Mouse (Mus musculus): ENCODE measurements around the gene Cldn18. TPM values are rescaled to one million over a fixed set of nuclear protein-coding genes. Genes with fewer than 3 reads are reported as not detected.

Gene Cldn18
- polyA plus RNA-seq, 1 experiment = 0.29 TPM

- H3K4me1 ChIP-seq (ENCODE audit: control insufficient read depth, insufficient read depth, insufficient read length, low read length) = no peaks in the 10 kb centered on the region
- H3K27ac ChIP-seq (ENCODE audit: insufficient read depth, low read depth, low read length) = no peak overlapping the region
- H3K36me3 ChIP-seq (ENCODE audit: control insufficient read depth, insufficient read depth, low read length) = no peaks in the 10 kb centered on the region
- TF ChIP-seq CTCF (IDR thresholded peaks at IDR 0.05; ENCODE audit: extremely low read depth, insufficient read length, insufficient replicate concordance, low read depth, low read length) (no peak), POLR2A (IDR thresholded peaks at IDR 0.05; ENCODE audit: low read depth, low read length) (no peak)
- whole genome bisulfite sequencing = 61% methylated on average over 5 of the region's 5 CpGs
- no peaks in the 10 kb centered on the region for H3K27me3 ChIP-seq (ENCODE audit: control insufficient read depth, insufficient read depth, low read length)
- H3K4me3 ChIP-seq (ENCODE audit: low read depth, low read length) = no peak overlapping the region
These were observed 31.4 kb downstream of the Cldn18 start for GRCm38 (mm10) chr9:99685536-99686231.

DNA sequence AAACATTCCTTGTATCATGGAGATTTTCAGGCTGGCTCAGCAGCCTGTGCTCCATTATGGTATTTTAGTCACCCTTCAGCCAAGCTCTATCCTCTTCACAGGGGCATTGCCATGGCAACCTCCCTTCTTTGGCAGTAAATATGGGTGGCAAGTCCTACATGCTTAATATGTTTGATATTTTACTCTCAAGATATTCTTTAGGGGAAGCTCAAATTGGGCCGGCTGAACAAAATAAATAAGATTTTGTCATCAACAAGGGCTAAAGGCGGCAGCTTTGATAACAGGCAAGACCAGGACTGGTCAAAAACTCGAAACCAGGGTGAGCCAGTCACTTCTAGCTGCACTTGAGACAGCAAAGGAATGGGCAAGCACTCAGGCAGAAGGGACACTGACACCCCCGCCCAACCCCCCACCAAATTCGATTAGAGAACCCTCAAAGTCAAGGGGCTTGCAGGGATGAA lies 32.0 kb downstream of the Cldn18 start:
- 49% methylated on average over 5 of the region's 5 CpGs for WGBS
- no peak overlapping the region for H3K27ac ChIP-seq (ENCODE audit: insufficient read depth, low read depth, low read length)
- no peaks in the 10 kb centered on the region for H3K27me3 ChIP-seq (ENCODE audit: control insufficient read depth, insufficient read depth, low read length)
- H3K4me1 ChIP-seq (ENCODE audit: control insufficient read depth, insufficient read depth, insufficient read length, low read length) = no peaks in the 10 kb centered on the region
- no peaks in the 10 kb centered on the region for H3K36me3 ChIP-seq (ENCODE audit: control insufficient read depth, insufficient read depth, low read length)
- TF ChIP-seq POLR2A (IDR thresholded peaks at IDR 0.05; ENCODE audit: low read depth, low read length) = no peak
- no peak overlapping the region for H3K4me3 ChIP-seq (ENCODE audit: low read depth, low read length)

DNA sequence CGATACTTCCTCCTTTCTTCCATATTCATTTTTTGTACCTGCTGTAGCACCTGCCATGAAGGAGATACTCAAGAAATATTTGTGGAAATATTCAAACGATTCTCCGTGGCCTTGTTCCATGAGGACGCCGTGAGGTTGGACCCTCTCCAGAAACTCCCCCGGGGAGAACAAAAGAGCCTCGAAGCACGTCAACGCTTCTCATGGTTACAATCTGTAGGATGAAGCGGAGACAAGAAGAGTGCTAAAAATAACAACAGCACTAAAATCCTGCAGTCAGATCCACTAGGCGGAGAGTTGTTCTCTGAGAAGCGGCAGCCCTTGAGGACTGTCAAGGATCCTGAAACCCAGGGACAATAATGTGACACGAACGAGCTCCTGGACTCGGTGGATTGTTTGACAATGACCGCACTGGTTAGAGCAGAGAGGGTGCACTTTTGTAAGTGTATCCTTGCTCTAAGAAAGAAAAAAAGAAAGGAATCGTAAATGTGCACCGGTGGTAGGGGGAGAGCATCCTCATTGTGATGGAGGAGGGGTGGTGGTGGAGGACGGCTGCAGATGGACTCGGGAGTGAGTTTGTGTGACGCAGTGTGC lies 35.0 kb downstream of the Cldn18 start:
- WGBS = 89% methylated on average over 21 of the region's 21 CpGs
- Histone ChIP-seq H3K36me3 (ENCODE audit: control insufficient read depth, insufficient read depth, low read length) (no peaks in the 10 kb centered on the region), H3K4me1 (ENCODE audit: control insufficient read depth, insufficient read depth, insufficient read length, low read length) (no peaks in the 10 kb centered on the region), H3K27me3 (ENCODE audit: control insufficient read depth, insufficient read depth, low read length) (no peaks in the 10 kb centered on the region), H3K4me3 (ENCODE audit: low read depth, low read length) (no peak overlapping the region), H3K27ac (ENCODE audit: insufficient read depth, low read depth, low read length) (no peak overlapping the region)
- TF ChIP-seq POLR2A (IDR thresholded peaks at IDR 0.05; ENCODE audit: low read depth, low read length) (no peak), CTCF (IDR thresholded peaks at IDR 0.05; ENCODE audit: extremely low read depth, insufficient read length, insufficient replicate concordance, low read depth, low read length) (no peak)

- H3K36me3 ChIP-seq (ENCODE audit: control insufficient read depth, insufficient read depth, low read length) = no peaks in the 10 kb centered on the region
- H3K4me1 ChIP-seq (ENCODE audit: control insufficient read depth, insufficient read depth, insufficient read length, low read length) = no peaks in the 10 kb centered on the region
- TF ChIP-seq POLR2A (IDR thresholded peaks at IDR 0.05; ENCODE audit: low read depth, low read length) (no peak), CTCF (IDR thresholded peaks at IDR 0.05; ENCODE audit: extremely low read depth, insufficient read length, insufficient replicate concordance, low read depth, low read length) (no peak)
- no peak overlapping the region for H3K27ac ChIP-seq (ENCODE audit: insufficient read depth, low read depth, low read length)
- WGBS = 72% methylated on average over 3 of the region's 3 CpGs
- H3K27me3 ChIP-seq (ENCODE audit: control insufficient read depth, insufficient read depth, low read length) = no peaks in the 10 kb centered on the region
- H3K4me3 ChIP-seq (ENCODE audit: low read depth, low read length) = no peak overlapping the region
These were observed 41.4 kb downstream of the Cldn18 start for GRCm38 (mm10) chr9:99675714-99676113.

DNA sequence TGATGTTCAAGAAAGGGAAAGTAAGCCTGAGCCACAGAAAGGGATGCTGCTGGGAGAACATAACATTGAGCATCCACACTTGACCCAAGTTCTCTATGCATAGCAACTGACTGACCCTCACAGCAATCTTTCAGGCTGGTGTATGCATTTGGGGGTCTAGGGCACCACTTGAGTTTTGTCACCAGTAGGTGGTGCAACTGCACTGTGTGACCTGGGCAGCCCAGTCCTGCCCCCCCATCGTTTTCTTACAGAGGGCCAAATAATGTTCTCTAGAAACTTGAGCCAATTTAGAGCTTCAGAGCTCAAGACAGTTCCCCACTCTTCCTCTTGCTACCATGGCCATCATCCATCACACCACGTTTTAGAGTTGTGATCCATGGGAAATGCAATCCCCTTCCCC lies 45.5 kb downstream of the Cldn18 start:
- Histone ChIP-seq H3K27me3 (ENCODE audit: control insufficient read depth, insufficient read depth, low read length) (no peaks in the 10 kb centered on the region), H3K27ac (ENCODE audit: insufficient read depth, low read depth, low read length) (no peak overlapping the region), H3K4me1 (ENCODE audit: control insufficient read depth, insufficient read depth, insufficient read length, low read length) (no peaks in the 10 kb centered on the region), H3K36me3 (ENCODE audit: control insufficient read depth, insufficient read depth, low read length) (no peaks in the 10 kb centered on the region), H3K4me3 (ENCODE audit: low read depth, low read length) (no peak overlapping the region)
- WGBS = 24% methylated on average over 2 of the region's 2 CpGs
- no peak for TF ChIP-seq POLR2A (IDR thresholded peaks at IDR 0.05; ENCODE audit: low read depth, low read length)
- no peak for TF ChIP-seq CTCF (IDR thresholded peaks at IDR 0.05; ENCODE audit: extremely low read depth, insufficient read length, insufficient replicate concordance, low read depth, low read length)

DNA sequence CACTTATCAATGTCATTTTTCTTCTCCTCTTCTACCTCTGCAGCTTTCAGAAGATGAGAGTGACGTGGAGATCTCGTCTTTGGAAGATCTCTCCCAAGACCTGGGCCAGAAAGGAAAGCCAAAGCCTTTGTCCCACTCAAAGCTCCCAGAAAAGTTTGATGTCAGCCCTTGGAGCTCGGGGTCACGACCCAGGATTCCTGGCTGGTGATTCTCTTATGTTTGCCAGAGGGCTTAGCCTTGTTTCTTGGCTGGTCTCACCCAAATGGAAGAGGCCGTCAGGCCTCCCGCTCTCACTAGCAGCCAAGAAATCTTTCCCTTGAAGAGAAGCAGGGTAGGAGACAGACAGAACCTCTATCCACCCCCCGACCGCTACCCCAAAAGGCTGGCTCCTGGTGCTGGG lies 49.5 kb downstream of the Cldn18 start:
- 71% methylated on average over 8 of the region's 8 CpGs for WGBS
- Histone ChIP-seq H3K4me1 (ENCODE audit: control insufficient read depth, insufficient read depth, insufficient read length, low read length) (no peaks in the 10 kb centered on the region), H3K4me3 (ENCODE audit: low read depth, low read length) (no peak overlapping the region), H3K27ac (ENCODE audit: insufficient read depth, low read depth, low read length) (no peak overlapping the region), H3K36me3 (ENCODE audit: control insufficient read depth, insufficient read depth, low read length) (no peaks in the 10 kb centered on the region), H3K27me3 (ENCODE audit: control insufficient read depth, insufficient read depth, low read length) (no peaks in the 10 kb centered on the region)
- TF ChIP-seq CTCF (IDR thresholded peaks at IDR 0.05; ENCODE audit: extremely low read depth, insufficient read length, insufficient replicate concordance, low read depth, low read length) = no peak

- WGBS = 81% methylated on average over 10 of the region's 10 CpGs
- H3K4me1 ChIP-seq (ENCODE audit: control insufficient read depth, insufficient read depth, insufficient read length, low read length) = no peaks in the 10 kb centered on the region
- no peaks in the 10 kb centered on the region for H3K36me3 ChIP-seq (ENCODE audit: control insufficient read depth, insufficient read depth, low read length)
- no peak overlapping the region for H3K4me3 ChIP-seq (ENCODE audit: low read depth, low read length)
- H3K27me3 ChIP-seq (ENCODE audit: control insufficient read depth, insufficient read depth, low read length) = no peaks in the 10 kb centered on the region
- TF ChIP-seq POLR2A (IDR thresholded peaks at IDR 0.05; ENCODE audit: low read depth, low read length) (no peak), CTCF (IDR thresholded peaks at IDR 0.05; ENCODE audit: extremely low read depth, insufficient read length, insufficient replicate concordance, low read depth, low read length) (no peak)
- no peak overlapping the region for H3K27ac ChIP-seq (ENCODE audit: insufficient read depth, low read depth, low read length)
These were observed 54.2 kb downstream of the Cldn18 start for GRCm38 (mm10) chr9:99662887-99663286.

Data from small intestine, adult 2 months (tissue).